Mouse (Mus musculus) midbrain, embryonic 16.5 days (tissue): ENCODE results near the gene Sh3rf3. TPM values are rescaled to one million over a fixed set of nuclear protein-coding genes. Genes with fewer than 3 reads are reported as not detected.
"Not testable (repeated sequence)": the region's sequence is repeated elsewhere in the genome, so short reads cannot be mapped to it uniquely, and the experiment has no call there.

Experiments
- ATAC-seq: fragments of 200-750 bp; cut with Nextera tagmentation; 2 replicates; pipeline ENCODE4 v1.8.0; 2017; ENCODE audit warnings: moderate TSS enrichment
- H3K27ac ChIP-seq: fragments of 300-500 bp; sonication (generic); 2 replicates; pipeline ENCODE4 v1.5.1; 2014; ENCODE audit warnings: mild to moderate bottlenecking, low read length, mixed read lengths
- H3K27me3 ChIP-seq: fragments of 300-500 bp; sonication (generic); 2 replicates; pipeline ENCODE4 v1.6.1; 2014; ENCODE audit warnings: low read depth, low read length, mixed read lengths; ENCODE audit not compliant: control insufficient read depth, insufficient read depth
- H3K36me3 ChIP-seq: fragments of 300-500 bp; sonication (generic); 2 replicates; pipeline ENCODE4 v1.6.1; 2014; ENCODE audit warnings: mild to moderate bottlenecking, low read length, moderate library complexity, mixed read lengths; ENCODE audit not compliant: control insufficient read depth, insufficient read depth
- H3K4me1 ChIP-seq: fragments of 300-500 bp; sonication (generic); 2 replicates; pipeline ENCODE4 v1.6.1; 2014; ENCODE audit warnings: mild to moderate bottlenecking, low read length, mixed read lengths; ENCODE audit not compliant: control insufficient read depth, insufficient read depth
- H3K4me2 ChIP-seq: fragments of 300-500 bp; sonication (generic); 2 replicates; pipeline ENCODE4 v1.6.1; 2014; ENCODE audit warnings: mild to moderate bottlenecking, low read length, mixed read lengths
- H3K4me3 ChIP-seq: fragments of 300-500 bp; sonication (generic); 2 replicates; pipeline ENCODE4 v1.5.1; 2014; ENCODE audit warnings: low read depth, mild to moderate bottlenecking, low read length, moderate library complexity, mixed read lengths
- H3K9ac ChIP-seq: fragments of 300-500 bp; sonication (generic); 2 replicates; pipeline ENCODE4 v1.6.1; 2014; ENCODE audit warnings: low read depth, low read length, mixed read lengths
- H3K9me3 ChIP-seq: fragments of 300-500 bp; sonication (generic); replicated peaks from 2 replicates; pipeline ENCODE4 v1.6.1; 2014; ENCODE audit warnings: mild to moderate bottlenecking, low read length, mixed read lengths; ENCODE audit not compliant: control insufficient read depth, poor library complexity, severe bottlenecking
- WGBS: fragments of 180-500 bp; shearing (Covaris S2); extraction: QIAGEN DNeasy Blood & Tissue Kit; methylation state at CpG from one replicate; pipeline ENCODE4 v1.1.7; 2014; 5-methylcytosine and 5-hydroxymethylcytosine counted together
- polyA plus RNA-seq: library from polyadenylated mRNA; unstranded; fragments of >200 nt; fragmentation: Nextera tagmentation; extraction: Ambion mirVana; gene quantifications from 2 replicates; pipeline ENCODE4 v1.2.1, GENCODE M21; 2015

The Sh3rf3 gene
- polyA plus RNA-seq, 1 experiment from 2014 or later = 3.1 TPM

DNA sequence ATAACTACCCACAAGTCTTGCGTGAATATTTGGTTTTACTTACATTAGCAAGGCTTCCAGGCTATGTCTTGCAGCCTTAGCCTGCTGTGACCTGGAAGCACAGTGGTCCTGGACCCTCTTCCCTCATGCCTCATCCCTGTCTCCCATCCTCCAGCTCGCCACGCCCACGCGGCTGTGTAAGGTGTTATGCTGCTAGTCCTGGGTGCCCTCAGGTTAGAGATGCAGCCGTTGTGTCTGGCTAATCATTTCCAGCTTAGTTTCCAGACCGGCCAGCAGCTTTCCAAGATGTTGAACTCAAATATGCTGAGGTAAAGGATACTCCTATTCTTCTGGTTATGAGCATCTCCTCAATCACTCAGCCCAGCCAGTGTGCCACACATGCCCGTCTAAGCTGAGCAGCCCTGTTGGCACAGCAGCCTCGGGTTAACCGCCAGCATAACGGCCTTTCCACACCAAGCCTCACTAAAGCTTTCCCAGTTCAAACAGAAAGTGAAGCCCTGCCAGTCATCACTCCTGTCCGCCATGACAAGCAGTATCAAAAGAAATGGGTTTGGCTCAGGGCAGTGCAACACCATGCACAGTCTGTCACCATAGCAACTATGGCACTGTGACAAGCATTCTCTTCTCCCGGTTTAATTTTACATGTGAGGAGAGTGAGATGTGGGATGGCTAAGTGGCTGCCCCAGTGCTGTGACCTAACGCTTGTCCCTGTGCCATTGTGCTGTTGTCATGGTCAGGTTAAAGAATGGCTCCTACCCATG, 276.9 kb downstream of the Sh3rf3 start:
- peaks cover 41% of the 10 kb centered on the region for H3K4me1 ChIP-seq
- no peak overlapping the region for H3K9ac ChIP-seq
- H3K9me3 ChIP-seq = no peaks in the 10 kb centered on the region
- ATAC-seq = peak; percentile 94
- no peaks in the 10 kb centered on the region for H3K27me3 ChIP-seq
- no peaks in the 10 kb centered on the region for H3K36me3 ChIP-seq
- no peak overlapping the region for H3K4me3 ChIP-seq
- H3K4me2 ChIP-seq = peak overlapping the region; percentile 1; the same call in 1 of the 2 replicates
- WGBS = 38% methylated on average over 14 of the region's 14 CpGs
- H3K27ac ChIP-seq = peak overlapping the region; percentile 75

DNA sequence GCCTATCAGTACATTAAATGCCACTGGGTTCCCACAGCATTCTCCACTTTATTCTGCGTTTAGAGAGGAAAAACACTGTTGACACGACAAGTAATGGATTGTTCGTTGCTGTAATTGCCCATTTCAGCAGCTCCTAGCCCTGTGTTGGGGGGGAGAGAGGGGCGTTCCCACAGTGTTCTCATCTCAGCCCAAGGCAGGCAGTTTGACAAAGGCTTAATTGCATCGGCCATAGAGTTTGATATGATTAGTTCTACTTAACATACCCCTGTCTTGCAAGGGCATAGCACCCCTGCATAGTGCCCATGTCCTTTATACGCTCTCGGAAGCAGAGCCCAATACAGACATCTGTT, 277.4 kb downstream of the Sh3rf3 start:
- H3K9me3 ChIP-seq = no peaks in the 10 kb centered on the region
- H3K4me3 ChIP-seq = no peak overlapping the region
- no peak overlapping the region for H3K9ac ChIP-seq
- ATAC-seq = peak; percentile 68
- H3K36me3 ChIP-seq = no peaks in the 10 kb centered on the region
- 0 out of 2 replicates have a peak overlapping the region, but pooled peaks have one; percentile 12 for H3K4me2 ChIP-seq
- H3K4me1 ChIP-seq = peaks cover 41% of the 10 kb centered on the region
- H3K27ac ChIP-seq = peak overlapping the region; percentile 75
- 16% methylated on average over 7 of the region's 7 CpGs for WGBS
- no peaks in the 10 kb centered on the region for H3K27me3 ChIP-seq

DNA sequence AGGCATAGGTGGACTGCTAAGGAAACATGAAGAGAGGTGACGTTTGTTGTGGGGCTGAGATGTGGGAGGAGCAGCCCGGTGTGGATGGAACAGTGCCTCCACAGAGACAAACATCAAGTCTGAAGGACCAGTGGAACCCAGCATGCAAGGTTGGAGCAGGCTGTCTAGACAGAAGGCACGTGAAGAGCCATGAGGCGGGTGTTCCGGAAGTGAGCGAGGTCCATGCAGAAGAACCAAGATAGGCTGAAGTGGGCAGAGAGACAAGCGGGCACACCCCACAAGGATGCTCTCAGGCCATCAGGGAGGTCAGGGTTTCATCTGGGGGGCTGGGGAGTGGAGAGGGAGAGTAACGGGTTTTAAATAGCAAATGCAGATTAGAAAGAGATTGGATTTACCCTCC, 278.4 kb downstream of the Sh3rf3 start:
- Histone ChIP-seq H3K4me3 (no peak overlapping the region), H3K36me3 (no peaks in the 10 kb centered on the region), H3K4me1 (peaks cover 41% of the 10 kb centered on the region), H3K27me3 (no peaks in the 10 kb centered on the region), H3K27ac (peak overlapping the region; percentile 75), H3K9ac (no peak overlapping the region), H3K4me2 (no peak overlapping the region), H3K9me3 (no peaks in the 10 kb centered on the region)
- WGBS = 89% methylated on average over 8 of the region's 8 CpGs
- ATAC-seq = no peak

DNA sequence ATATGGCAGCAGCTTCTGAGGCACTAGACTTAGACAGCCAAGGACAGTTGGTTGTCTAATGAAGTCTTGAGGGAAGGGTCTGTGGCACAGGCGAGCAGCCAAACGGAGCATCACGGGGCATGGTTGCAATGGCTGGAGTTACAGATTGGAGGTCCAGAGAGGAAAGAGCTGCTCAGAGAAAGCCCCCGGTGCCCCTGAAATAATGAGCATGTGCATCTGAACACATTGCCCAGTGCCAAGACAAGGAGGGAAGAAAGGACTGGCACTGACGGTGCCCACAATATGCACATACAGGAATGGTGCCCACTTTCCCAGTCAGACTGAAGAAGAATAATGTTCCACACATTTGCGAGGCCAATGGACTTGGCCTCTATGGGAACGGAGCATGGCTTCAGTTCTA, 278.8 kb downstream of the Sh3rf3 start:
- H3K9ac ChIP-seq = no peak overlapping the region
- H3K9me3 ChIP-seq = no peaks in the 10 kb centered on the region
- no peak overlapping the region for H3K27ac ChIP-seq
- no peaks in the 10 kb centered on the region for H3K36me3 ChIP-seq
- 70% methylated on average over 7 of the region's 7 CpGs for WGBS
- no peak for ATAC-seq
- H3K27me3 ChIP-seq = no peaks in the 10 kb centered on the region
- H3K4me3 ChIP-seq = no peak overlapping the region
- H3K4me1 ChIP-seq = peaks cover 41% of the 10 kb centered on the region
- H3K4me2 ChIP-seq = no peak overlapping the region

DNA sequence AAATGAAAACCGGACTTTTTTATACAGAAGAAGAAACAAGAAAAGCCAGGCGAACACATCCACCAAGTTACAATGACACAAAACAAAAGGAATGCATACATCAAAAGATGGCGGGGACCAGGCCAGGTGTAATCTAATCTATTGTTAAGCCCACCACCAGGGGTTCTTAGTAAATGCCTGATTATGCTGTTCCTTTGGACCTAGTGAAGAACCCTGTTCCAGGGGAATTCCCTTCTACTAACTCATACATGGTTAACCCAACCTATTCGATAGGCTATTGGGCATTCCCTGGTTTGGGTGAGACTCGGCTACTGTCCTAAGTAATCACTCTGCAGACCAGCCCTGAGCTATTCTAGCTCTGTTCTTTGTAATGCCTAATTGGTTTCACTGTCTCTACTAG, 289.9 kb downstream of the Sh3rf3 start:
- not testable (repeated sequence) for H3K27me3 ChIP-seq, H3K4me2 ChIP-seq, H3K4me3 ChIP-seq, H3K4me1 ChIP-seq, H3K36me3 ChIP-seq, H3K9ac ChIP-seq, ATAC-seq, H3K27ac ChIP-seq, H3K9me3 ChIP-seq
- WGBS = 87% methylated on average over 5 of the region's 5 CpGs

DNA sequence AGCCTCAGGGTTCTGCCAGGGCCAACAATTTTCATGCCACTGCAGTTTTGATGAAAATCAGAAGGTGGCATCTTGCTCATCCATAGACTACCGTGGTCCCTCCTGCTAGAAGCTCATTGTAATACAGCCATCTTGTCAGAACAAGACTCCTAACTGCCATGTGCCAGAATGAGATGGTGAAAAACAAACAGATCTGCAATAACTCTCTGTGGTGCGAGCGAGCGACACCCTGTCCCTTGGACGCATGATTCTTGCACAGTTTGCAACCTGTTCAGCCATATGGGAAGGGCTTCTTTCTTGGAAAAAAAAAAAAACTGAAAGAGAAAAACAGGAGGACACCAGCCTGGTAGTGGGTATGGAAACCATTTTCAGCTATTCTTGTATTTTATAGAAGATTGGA, 291.5 kb downstream of the Sh3rf3 start:
- Histone ChIP-seq H3K27me3 (no peaks in the 10 kb centered on the region), H3K4me1 (no peaks in the 10 kb centered on the region), H3K36me3 (no peaks in the 10 kb centered on the region), H3K9me3 (no peaks in the 10 kb centered on the region; the same call in 1 of the 2 replicates), H3K4me2 (no peak overlapping the region), H3K9ac (no peak overlapping the region), H3K27ac (no peak overlapping the region), H3K4me3 (no peak overlapping the region)
- 92% methylated on average over 5 of the region's 5 CpGs for WGBS
- no peak for ATAC-seq

DNA sequence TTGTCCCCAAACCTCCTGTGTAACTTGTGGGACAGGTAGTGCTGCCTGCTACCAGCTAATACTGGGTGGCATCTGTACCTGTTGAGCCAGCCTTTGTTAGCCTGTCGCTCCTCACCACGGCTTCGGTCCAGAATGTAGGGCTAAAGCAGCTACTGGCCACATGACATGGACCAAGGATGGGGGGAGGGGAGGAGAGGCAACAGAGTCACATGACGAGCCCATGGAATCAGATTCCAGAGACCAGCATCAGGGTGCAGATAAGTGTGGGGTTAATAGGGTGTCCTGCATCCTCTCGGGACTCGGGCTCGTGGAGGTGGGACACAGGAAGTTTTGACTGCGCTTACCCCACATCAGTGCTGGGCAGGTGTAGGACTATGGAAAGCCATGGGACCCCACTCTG, 292.7 kb downstream of the Sh3rf3 start:
- no peaks in the 10 kb centered on the region for H3K9me3 ChIP-seq
- H3K4me2 ChIP-seq = no peak overlapping the region
- ATAC-seq = no peak
- H3K9ac ChIP-seq = no peak overlapping the region
- H3K4me1 ChIP-seq = no peaks in the 10 kb centered on the region
- H3K4me3 ChIP-seq = no peak overlapping the region
- H3K36me3 ChIP-seq = peaks cover 4% of the 10 kb centered on the region; the same call in 1 of the 2 replicates
- WGBS = 89% methylated on average over 8 of the region's 8 CpGs
- H3K27me3 ChIP-seq = no peaks in the 10 kb centered on the region
- H3K27ac ChIP-seq = no peak overlapping the region

DNA sequence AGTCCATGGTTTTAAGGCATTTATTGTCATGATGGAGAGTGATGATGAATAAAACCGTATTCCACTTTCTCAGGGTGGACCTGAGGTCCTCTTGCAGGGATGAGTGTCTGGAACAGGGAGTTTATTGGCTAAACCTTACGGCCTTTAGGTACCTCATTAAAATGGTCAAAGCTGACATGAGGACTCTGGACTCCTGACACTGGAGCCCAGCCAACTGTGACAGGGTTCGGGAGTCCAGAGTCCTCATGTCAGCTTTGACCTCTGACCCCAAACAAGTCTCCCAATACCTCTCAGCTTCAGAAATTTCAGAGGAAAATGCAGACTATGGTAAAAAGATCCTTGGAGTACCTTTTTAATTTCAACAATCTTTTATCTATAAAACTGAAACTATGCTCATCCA, 293.5 kb downstream of the Sh3rf3 start:
- WGBS = 74% methylated on average over 3 of the region's 3 CpGs
- no peak for ATAC-seq
- Histone ChIP-seq H3K4me3 (no peak overlapping the region), H3K4me1 (no peaks in the 10 kb centered on the region), H3K9me3 (no peaks in the 10 kb centered on the region), H3K27ac (no peak overlapping the region), H3K27me3 (no peaks in the 10 kb centered on the region), H3K9ac (no peak overlapping the region), H3K36me3 (peaks cover 5% of the 10 kb centered on the region; the same call in 1 of the 2 replicates), H3K4me2 (no peak overlapping the region)

DNA sequence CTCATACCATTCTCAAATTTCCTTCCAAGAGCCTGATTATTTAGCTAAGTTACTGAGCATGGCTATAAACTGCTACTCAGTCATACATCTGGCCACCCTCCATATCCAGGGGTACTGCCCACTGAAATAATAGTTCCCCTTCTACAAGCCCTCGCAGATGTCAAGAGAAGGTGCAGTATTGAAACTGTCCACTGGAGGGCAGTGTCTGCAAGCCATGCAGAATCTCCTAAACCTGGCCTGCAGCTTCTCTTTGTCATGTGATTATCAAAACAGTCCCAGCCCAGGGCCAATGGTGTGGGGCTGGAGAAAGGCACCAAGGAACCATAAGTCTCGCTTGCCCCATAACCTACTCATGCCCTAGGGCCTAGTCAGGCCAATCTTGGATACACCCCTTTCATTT, 295.9 kb downstream of the Sh3rf3 start:
- Histone ChIP-seq H3K36me3 (peaks cover 5% of the 10 kb centered on the region; the same call in 1 of the 2 replicates), H3K9me3 (no peaks in the 10 kb centered on the region), H3K4me2 (no peak overlapping the region), H3K4me1 (no peaks in the 10 kb centered on the region), H3K27ac (no peak overlapping the region), H3K27me3 (no peaks in the 10 kb centered on the region), H3K9ac (no peak overlapping the region), H3K4me3 (no peak overlapping the region)
- WGBS = 52% methylated on average over 2 of the region's 2 CpGs
- 0 out of 2 replicates have a peak, but pooled peaks have one; percentile 22 for ATAC-seq
